Mouse (Mus musculus): ENCODE measurements at regions not wholly inside any gene's neighbourhood (a gene's known extent, or its start where the extent isn't known, plus 50 kb on each side); places are given as distances from the start of the nearest gene placed in this dataset.

DNA sequence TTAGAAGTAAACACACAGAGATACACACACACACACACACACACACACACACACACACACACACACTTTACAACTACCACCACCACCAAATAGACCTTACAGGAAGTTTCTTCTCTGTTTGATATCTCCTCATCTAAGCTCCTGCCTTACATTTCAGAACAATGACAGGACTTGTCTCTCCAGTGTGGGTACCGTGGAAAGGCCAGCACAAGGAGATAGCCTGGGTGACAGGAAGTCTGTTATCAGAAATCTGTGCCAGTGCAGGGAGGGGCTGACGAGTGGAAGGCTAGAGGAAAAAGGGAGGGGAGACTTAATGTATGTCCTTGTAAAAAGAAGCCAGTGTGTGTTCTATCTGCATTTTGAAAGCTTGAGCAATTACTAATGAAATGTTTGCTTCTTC lies 318.5 kb upstream of the Dcn start:
- TF ChIP-seq CTCF (conservative IDR thresholded peaks at IDR 0.05; ENCODE audit: insufficient read depth, insufficient read length, low read depth, low read length) (no peak), POLR2A (IDR thresholded peaks at IDR 0.05; ENCODE audit: low read depth, low read length) (no peak)

Data from kidney, adult 2 months (tissue).